Mouse (Mus musculus): Measurements from ENCODE around the gene Dgkb.
A peak's percentile ranks its signal among the peaks of the same experiment; 100 is the strongest.

The Dgkb gene

GRCm38 (mm10) chr12:38017674-38018073 lies 200.1 kb downstream of the Dgkb start:
- DNase-seq = no peak

- DNase-seq = no peak
Observed at GRCm38 (mm10) chr12:38047256-38047655, 229.7 kb downstream of the Dgkb start.

GRCm38 (mm10) chr12:38088224-38088623 lies 270.7 kb downstream of the Dgkb start:
- DNase-seq = no peak

GRCm38 (mm10) chr12:38111928-38112327 lies 294.4 kb downstream of the Dgkb start:
- DNase-seq = no peak

GRCm38 (mm10) chr12:38114990-38115615 lies 297.6 kb downstream of the Dgkb start:
- DNase-seq = peak; percentile 42

GRCm38 (mm10) chr12:38123524-38123923 lies 306.0 kb downstream of the Dgkb start:
- peak; percentile 70 for DNase-seq

- DNase-seq = peak; percentile 46
Observed at GRCm38 (mm10) chr12:38125297-38125696, 307.8 kb downstream of the Dgkb start.

- DNase-seq = peak; percentile 45
Observed at GRCm38 (mm10) chr12:38130209-38130915, 312.8 kb downstream of the Dgkb start.

GRCm38 (mm10) chr12:38136379-38136778 lies 318.9 kb downstream of the Dgkb start:
- DNase-seq = peak; percentile 15

- peak; percentile 33 for DNase-seq
Observed at GRCm38 (mm10) chr12:38140039-38140438, 322.5 kb downstream of the Dgkb start.

GRCm38 (mm10) chr12:38232665-38233064 lies 415.1 kb downstream of the Dgkb start:
- no peak for DNase-seq

GRCm38 (mm10) chr12:38268856-38269255 lies 451.3 kb downstream of the Dgkb start:
- no peak for DNase-seq

- DNase-seq = no peak
Observed at GRCm38 (mm10) chr12:38301497-38301896, 484.0 kb downstream of the Dgkb start.

GRCm38 (mm10) chr12:38303841-38304240 lies 486.3 kb downstream of the Dgkb start:
- DNase-seq = peak; percentile 8

GRCm38 (mm10) chr12:38304245-38304644 lies 486.7 kb downstream of the Dgkb start:
- no peak for DNase-seq

- no peak for DNase-seq
Observed at GRCm38 (mm10) chr12:38309885-38310284, 492.4 kb downstream of the Dgkb start.

- DNase-seq = peak; percentile 23
Observed at GRCm38 (mm10) chr12:38327729-38328271, 510.3 kb downstream of the Dgkb start.

- no peak for DNase-seq
Observed at GRCm38 (mm10) chr12:38328779-38329178, 511.3 kb downstream of the Dgkb start.

GRCm38 (mm10) chr12:38342657-38343056 lies 525.1 kb downstream of the Dgkb start:
- peak; percentile 84 for DNase-seq

GRCm38 (mm10) chr12:38352481-38352880 lies 535.0 kb downstream of the Dgkb start:
- no peak for DNase-seq

- no peak for DNase-seq
Observed at GRCm38 (mm10) chr12:38356386-38356785, 538.9 kb downstream of the Dgkb start.

GRCm38 (mm10) chr12:38361491-38361890 lies 544.0 kb downstream of the Dgkb start:
- DNase-seq = no peak

GRCm38 (mm10) chr12:38371597-38371996 lies 554.1 kb downstream of the Dgkb start:
- DNase-seq = peak; percentile 74

GRCm38 (mm10) chr12:38374159-38374558 lies 556.6 kb downstream of the Dgkb start:
- no peak for DNase-seq

Measured in retina, postnatal 1 day (tissue).